Mouse (Mus musculus): ENCODE results near the gene Triobp. TPM values are rescaled to one million over a fixed set of nuclear protein-coding genes. Genes with fewer than 3 reads are reported as not detected.
A peak's percentile ranks its signal among the peaks of the same experiment; 100 is the strongest.

The Triobp gene
- polyA plus RNA-seq, 1 experiment from 2014 or later = 49.5 TPM

- H3K27ac ChIP-seq (ENCODE audit: low read depth, low read length) = no peak overlapping the region
- H3K4me1 ChIP-seq (ENCODE audit: control insufficient read depth, insufficient read depth, low read length) = peaks cover 16% of the 10 kb centered on the region
- 67% methylated on average over 1 of the region's 1 CpGs for WGBS (ENCODE audit: insufficient replicate concordance)
- no peaks in the 10 kb centered on the region for H3K9me3 ChIP-seq (replicated peaks; ENCODE audit: control insufficient read depth, low read length)
- H3K9ac ChIP-seq (ENCODE audit: low read depth, low read length) = no peak overlapping the region
- peaks cover 2% of the 10 kb centered on the region; the same call in 1 of the 2 replicates for H3K27me3 ChIP-seq (ENCODE audit: control insufficient read depth, insufficient read depth, low read length)
- H3K4me3 ChIP-seq (ENCODE audit: low read depth, low read length) = no peak overlapping the region
- ATAC-seq (replicated peaks; ENCODE audit: insufficient number of reproducible peaks, low FRiP score, low TSS enrichment) = no peak
- no peaks in the 10 kb centered on the region for H3K36me3 ChIP-seq (ENCODE audit: control insufficient read depth, insufficient read depth, low read length)
- no peak overlapping the region for H3K4me2 ChIP-seq
Observed at GRCm38 (mm10) chr15:79023366-79023765, 75.8 kb downstream of the Triobp start.

DNA sequence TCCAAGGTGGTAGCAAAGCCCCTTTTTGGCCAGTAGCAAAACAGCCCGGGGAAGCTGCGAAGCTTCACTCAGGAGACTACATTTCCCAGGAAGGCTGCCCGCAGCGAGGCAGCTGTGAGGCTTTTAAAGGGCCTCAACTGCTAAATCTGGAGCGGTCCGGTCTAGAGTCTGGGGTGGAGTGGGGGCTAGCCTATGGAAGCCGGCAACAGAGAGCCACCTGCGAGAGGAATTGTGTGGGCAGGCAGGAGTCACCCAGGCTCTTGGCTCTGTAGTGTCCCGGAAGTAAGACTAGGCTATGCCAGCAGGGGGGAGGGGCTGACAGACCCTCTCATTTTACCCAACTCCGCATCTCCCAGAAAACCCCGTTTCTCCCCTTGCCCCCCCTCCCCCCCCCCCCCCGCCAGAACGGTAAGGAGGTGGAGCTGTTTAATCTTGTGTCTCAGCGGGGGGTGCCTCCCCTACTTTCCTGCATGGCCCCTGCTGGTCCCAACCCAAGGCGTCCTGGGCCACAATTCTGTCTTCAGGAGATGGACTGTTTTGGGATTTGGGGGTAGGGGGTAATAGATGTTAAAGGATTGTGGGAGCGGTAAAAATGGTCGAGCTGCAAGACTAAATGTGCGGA is 78.3 kb downstream of the Triobp start:
- Histone ChIP-seq H3K4me3 (ENCODE audit: low read depth, low read length) (peak overlapping the region; percentile 16; the same call in 1 of the 2 replicates), H3K9me3 (replicated peaks; ENCODE audit: control insufficient read depth, low read length) (no peaks in the 10 kb centered on the region), H3K4me2 (peak overlapping the region; percentile 58), H3K27me3 (ENCODE audit: control insufficient read depth, insufficient read depth, low read length) (peaks cover 2% of the 10 kb centered on the region; the same call in 1 of the 2 replicates), H3K4me1 (ENCODE audit: control insufficient read depth, insufficient read depth, low read length) (peaks cover 22% of the 10 kb centered on the region), H3K27ac (ENCODE audit: low read depth, low read length) (no peak overlapping the region), H3K36me3 (ENCODE audit: control insufficient read depth, insufficient read depth, low read length) (no peaks in the 10 kb centered on the region), H3K9ac (ENCODE audit: low read depth, low read length) (peak overlapping the region; percentile 64)
- ATAC-seq (replicated peaks; ENCODE audit: insufficient number of reproducible peaks, low FRiP score, low TSS enrichment) = no peak
- WGBS (ENCODE audit: insufficient replicate concordance) = 9% methylated on average over 17 of the region's 18 CpGs

DNA sequence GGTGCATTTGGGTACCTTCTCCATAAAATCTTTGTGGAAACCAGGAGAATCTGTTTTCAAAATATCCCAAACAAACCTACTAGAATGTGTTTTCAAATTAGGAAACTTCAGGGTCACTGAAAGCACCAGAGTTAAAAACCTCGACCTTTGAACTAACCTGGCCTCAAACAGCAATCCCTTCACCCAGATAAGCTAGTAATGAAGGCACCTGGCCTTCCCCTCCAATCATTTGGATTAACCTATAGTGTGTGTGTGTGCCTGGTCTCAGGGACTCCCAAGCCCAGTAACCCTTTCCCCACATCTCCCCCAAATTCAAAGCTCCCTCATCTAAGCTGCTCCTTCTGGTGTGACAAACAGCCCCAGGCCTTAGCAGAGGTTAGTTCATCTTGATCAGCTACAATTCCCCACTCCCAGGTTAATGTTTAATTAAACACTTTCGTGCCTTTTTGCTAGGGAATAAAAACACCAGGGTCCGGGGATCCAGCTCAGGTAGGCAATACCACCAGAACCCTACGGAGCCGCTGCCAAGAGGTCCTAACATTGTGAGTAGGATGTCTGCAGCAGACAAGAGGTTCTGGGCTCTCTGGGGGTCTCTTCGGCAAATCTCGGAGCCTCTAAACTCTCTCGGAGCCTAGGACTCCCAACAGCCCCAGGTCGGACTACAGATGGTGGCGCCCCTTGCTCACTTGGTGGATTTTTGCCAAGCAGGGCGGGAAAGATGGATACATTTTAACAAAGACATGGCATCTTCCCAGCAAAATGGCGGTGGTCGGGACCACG is 79.2 kb downstream of the Triobp start:
- Histone ChIP-seq H3K36me3 (ENCODE audit: control insufficient read depth, insufficient read depth, low read length) (no peaks in the 10 kb centered on the region), H3K9ac (ENCODE audit: low read depth, low read length) (no peak overlapping the region; the same call in 1 of the 2 replicates), H3K27me3 (ENCODE audit: control insufficient read depth, insufficient read depth, low read length) (peaks cover 2% of the 10 kb centered on the region; the same call in 1 of the 2 replicates), H3K27ac (ENCODE audit: low read depth, low read length) (no peak overlapping the region), H3K4me1 (ENCODE audit: control insufficient read depth, insufficient read depth, low read length) (peaks cover 25% of the 10 kb centered on the region), H3K9me3 (replicated peaks; ENCODE audit: control insufficient read depth, low read length) (no peaks in the 10 kb centered on the region), H3K4me3 (ENCODE audit: low read depth, low read length) (peak overlapping the region; percentile 72; the same call in 1 of the 2 replicates), H3K4me2 (peak overlapping the region; percentile 98)
- ATAC-seq (replicated peaks; ENCODE audit: insufficient number of reproducible peaks, low FRiP score, low TSS enrichment) = no peak
- 43% methylated on average over 14 of the region's 14 CpGs for WGBS (ENCODE audit: insufficient replicate concordance)

DNA sequence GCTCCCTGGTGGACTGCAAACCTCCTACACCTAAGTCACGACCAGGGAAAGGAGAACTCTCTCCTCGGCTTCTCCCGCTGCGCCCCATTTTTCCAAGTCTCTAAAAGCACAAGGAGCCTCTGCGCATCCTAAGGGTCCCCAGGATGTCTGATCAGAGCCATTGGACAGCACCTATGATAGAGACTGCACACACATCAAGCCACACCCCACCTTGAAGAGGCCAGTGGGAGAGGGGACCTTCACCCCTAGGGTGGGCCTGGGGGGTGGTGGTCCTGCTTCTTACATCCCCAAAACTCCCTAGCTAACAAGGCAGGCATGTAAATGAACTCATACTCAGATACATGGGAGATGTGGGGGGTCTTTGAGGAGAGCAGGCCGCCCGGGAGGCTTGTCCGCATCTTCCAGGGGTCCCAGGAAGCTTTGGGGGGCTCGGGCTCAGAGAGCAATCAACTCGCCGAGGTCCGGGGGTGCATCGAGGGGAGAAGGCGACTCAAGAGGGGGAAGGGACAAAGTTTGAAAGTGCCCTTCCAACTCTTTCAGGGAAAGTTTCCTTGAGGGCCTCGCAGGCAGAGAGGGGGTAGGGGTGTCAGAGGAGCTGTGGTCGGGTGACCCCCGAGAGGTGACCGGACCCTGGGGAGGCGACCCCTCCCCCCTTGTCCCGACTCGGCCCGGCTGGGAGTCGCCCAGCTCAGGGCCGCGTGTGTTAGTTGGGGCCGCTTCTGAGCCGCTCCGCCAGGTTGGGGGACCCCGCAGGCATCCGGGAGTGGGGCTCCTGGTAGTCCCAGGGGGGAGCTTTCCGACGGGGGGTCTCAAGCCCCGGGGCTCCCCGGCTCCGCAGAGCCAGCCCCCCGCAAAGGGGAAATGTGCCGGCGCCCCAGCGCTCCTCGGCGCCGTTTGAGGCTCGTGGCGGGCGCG is 80.0 kb downstream of the Triobp start:
- Histone ChIP-seq H3K4me3 (ENCODE audit: low read depth, low read length) (peak overlapping the region; percentile 72), H3K36me3 (ENCODE audit: control insufficient read depth, insufficient read depth, low read length) (no peaks in the 10 kb centered on the region), H3K27ac (ENCODE audit: low read depth, low read length) (peak overlapping the region; percentile 94), H3K9ac (ENCODE audit: low read depth, low read length) (peak overlapping the region; percentile 100), H3K9me3 (replicated peaks; ENCODE audit: control insufficient read depth, low read length) (no peaks in the 10 kb centered on the region), H3K27me3 (ENCODE audit: control insufficient read depth, insufficient read depth, low read length) (peaks cover 2% of the 10 kb centered on the region; the same call in 1 of the 2 replicates), H3K4me1 (ENCODE audit: control insufficient read depth, insufficient read depth, low read length) (peaks cover 25% of the 10 kb centered on the region), H3K4me2 (peak overlapping the region; percentile 98)
- no peak for ATAC-seq (replicated peaks; ENCODE audit: insufficient number of reproducible peaks, low FRiP score, low TSS enrichment)
- WGBS (ENCODE audit: insufficient replicate concordance) = 6% methylated on average over 45 of the region's 46 CpGs

DNA sequence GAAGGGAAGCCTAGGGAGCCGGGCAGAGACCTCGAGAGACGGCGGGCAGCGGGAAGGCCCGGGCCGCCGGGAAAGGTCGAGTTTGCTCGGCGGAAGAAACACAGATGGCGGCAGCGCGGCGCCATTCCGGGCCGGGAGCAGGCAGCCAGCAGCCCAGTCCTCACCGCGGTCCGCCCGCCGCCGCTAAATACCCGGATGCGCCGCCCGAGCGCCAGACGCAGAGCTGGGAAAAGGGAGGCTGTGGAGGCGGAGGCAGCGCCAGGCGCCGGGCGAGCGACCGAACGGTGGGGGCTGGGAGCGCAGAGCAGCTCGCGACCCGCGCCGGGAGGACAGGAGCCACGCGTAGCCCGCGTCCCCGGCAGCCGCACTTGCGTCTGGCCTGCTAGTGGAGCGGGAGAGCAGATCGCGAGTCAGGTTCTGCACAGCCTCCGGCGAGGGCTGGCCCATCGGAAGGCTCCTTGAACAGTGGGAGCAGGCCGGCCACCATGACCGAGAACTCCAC is 80.8 kb downstream of the Triobp start, which contains the start of gene H1f0:
Gene H1f0 (plus strand): TSS at position 214 of the 502 bp plus-strand sequence.
- H3K9me3 ChIP-seq (replicated peaks; ENCODE audit: control insufficient read depth, low read length) = no peaks in the 10 kb centered on the region
- H3K27me3 ChIP-seq (ENCODE audit: control insufficient read depth, insufficient read depth, low read length) = peaks cover 2% of the 10 kb centered on the region; the same call in 1 of the 2 replicates
- peak within 1 kb of the TSS; percentile 100 for H3K9ac ChIP-seq (ENCODE audit: low read depth, low read length)
- 2% methylated on average over 55 of the region's 58 CpGs for WGBS (ENCODE audit: insufficient replicate concordance)
- peaks cover 20% of the 10 kb centered on the region for H3K4me1 ChIP-seq (ENCODE audit: control insufficient read depth, insufficient read depth, low read length)
- ATAC-seq (replicated peaks; ENCODE audit: insufficient number of reproducible peaks, low FRiP score, low TSS enrichment) = peak; percentile 64
- no peaks in the 10 kb centered on the region for H3K36me3 ChIP-seq (ENCODE audit: control insufficient read depth, insufficient read depth, low read length)
- H3K4me3 ChIP-seq (ENCODE audit: low read depth, low read length) = peak within 1 kb of the TSS; percentile 72
- H3K27ac ChIP-seq (ENCODE audit: low read depth, low read length) = peak within 1 kb of the TSS; percentile 94
- H3K4me2 ChIP-seq = peak within 1 kb of the TSS; percentile 98

GRCm38 (mm10) chr15:79028823-79029484 is 81.4 kb downstream of the Triobp start:
- Histone ChIP-seq H3K9me3 (replicated peaks; ENCODE audit: control insufficient read depth, low read length) (no peaks in the 10 kb centered on the region), H3K4me3 (ENCODE audit: low read depth, low read length) (peak overlapping the region; percentile 72), H3K4me2 (peak overlapping the region; percentile 98), H3K36me3 (ENCODE audit: control insufficient read depth, insufficient read depth, low read length) (no peaks in the 10 kb centered on the region), H3K27me3 (ENCODE audit: control insufficient read depth, insufficient read depth, low read length) (peaks cover 2% of the 10 kb centered on the region; the same call in 1 of the 2 replicates), H3K4me1 (ENCODE audit: control insufficient read depth, insufficient read depth, low read length) (peaks cover 20% of the 10 kb centered on the region), H3K9ac (ENCODE audit: low read depth, low read length) (peak overlapping the region; percentile 100), H3K27ac (ENCODE audit: low read depth, low read length) (peak overlapping the region; percentile 94)
- whole genome bisulfite sequencing (ENCODE audit: insufficient replicate concordance) = 26% methylated on average over 16 of the region's 16 CpGs
- ATAC-seq (replicated peaks; ENCODE audit: insufficient number of reproducible peaks, low FRiP score, low TSS enrichment) = no peak

DNA sequence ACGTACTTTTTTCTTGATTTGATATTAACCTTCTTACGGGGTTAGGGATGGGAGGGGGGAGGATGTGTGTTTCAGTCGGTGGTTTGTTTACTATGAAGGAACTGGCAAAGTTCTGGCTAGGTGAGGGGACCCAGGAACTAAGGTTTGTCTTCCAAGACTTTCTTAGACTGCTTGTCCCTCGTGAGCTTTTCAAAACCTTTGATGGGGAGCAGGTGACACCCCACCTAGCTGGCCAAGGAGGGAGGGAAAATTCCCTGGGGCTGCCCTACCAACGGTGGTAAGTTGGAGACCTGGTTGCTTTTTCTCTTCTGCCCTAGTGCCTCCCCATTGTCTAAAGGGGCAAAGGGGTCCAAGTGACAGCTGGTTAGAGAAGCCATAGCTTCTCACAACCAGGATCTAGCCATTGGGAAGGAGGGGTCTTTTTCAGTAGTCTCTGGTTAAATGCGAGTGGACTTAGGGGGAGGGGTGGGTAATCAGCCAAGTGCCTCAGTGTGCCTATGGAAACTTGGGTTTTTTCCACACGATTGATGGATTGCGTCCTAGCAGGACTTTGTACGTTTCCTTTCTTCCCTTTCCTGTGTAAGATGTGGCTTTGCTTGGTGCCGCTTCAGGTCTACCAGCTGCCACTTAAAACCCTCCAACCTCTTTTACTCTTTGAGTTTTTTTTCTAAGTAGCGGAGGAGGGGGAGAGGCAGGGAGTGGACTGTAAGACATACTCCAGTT is 82.2 kb downstream of the Triobp start:
- WGBS (ENCODE audit: insufficient replicate concordance) = 12% methylated on average over 11 of the region's 11 CpGs
- Histone ChIP-seq H3K36me3 (ENCODE audit: control insufficient read depth, insufficient read depth, low read length) (no peaks in the 10 kb centered on the region), H3K4me3 (ENCODE audit: low read depth, low read length) (peak overlapping the region; percentile 72), H3K4me2 (peak overlapping the region; percentile 98), H3K9me3 (replicated peaks; ENCODE audit: control insufficient read depth, low read length) (no peaks in the 10 kb centered on the region), H3K4me1 (ENCODE audit: control insufficient read depth, insufficient read depth, low read length) (peaks cover 20% of the 10 kb centered on the region), H3K27ac (ENCODE audit: low read depth, low read length) (0 out of 2 replicates have a peak overlapping the region, but pooled peaks have one; percentile 36), H3K9ac (ENCODE audit: low read depth, low read length) (peak overlapping the region; percentile 49), H3K27me3 (ENCODE audit: control insufficient read depth, insufficient read depth, low read length) (peaks cover 2% of the 10 kb centered on the region; the same call in 1 of the 2 replicates)
- no peak for ATAC-seq (replicated peaks; ENCODE audit: insufficient number of reproducible peaks, low FRiP score, low TSS enrichment)

Data from heart, embryonic 11.5 days (tissue).